Mouse (Mus musculus) forebrain, embryonic 11.5 days (tissue): ENCODE measurements at regions not wholly inside any gene's neighbourhood (a gene's known extent, or its start where the extent isn't known, plus 50 kb on each side); places are given as distances from the start of the nearest gene placed in this dataset.

Experiments used
- ATAC-seq: fragments of 200-750 bp; cut with Nextera tagmentation; replicated peaks from 2 replicates; pipeline ENCODE4 v1.8.0; 2017; ENCODE audit warnings: moderate TSS enrichment; ENCODE audit not compliant: low FRiP score
- DNase-seq: peaks from one replicate; pipeline ENCODE4 v3.0.0-alpha.2; 2017; ENCODE audit warnings: low spot score
- H3K27ac ChIP-seq: fragments of 300-500 bp; sonication (generic); 2 replicates; pipeline ENCODE4 v1.5.1; 2014; ENCODE audit warnings: low read depth, low read length
- H3K27me3 ChIP-seq: fragments of 300-500 bp; sonication (generic); 2 replicates; pipeline ENCODE4 v1.6.1; 2014; ENCODE audit warnings: mild to moderate bottlenecking, low read length, mixed read lengths; ENCODE audit not compliant: control insufficient read depth, insufficient read depth
- H3K36me3 ChIP-seq: fragments of 300-500 bp; sonication (generic); 2 replicates; pipeline ENCODE4 v1.6.1; 2014; ENCODE audit warnings: mild to moderate bottlenecking, low read length, moderate library complexity, mixed read lengths; ENCODE audit not compliant: control insufficient read depth, insufficient read depth
- H3K4me1 ChIP-seq: fragments of 300-500 bp; sonication (generic); replicated peaks from 2 replicates; pipeline ENCODE4 v1.6.1; 2014; ENCODE audit warnings: low read length, mixed read lengths; ENCODE audit not compliant: control insufficient read depth, insufficient read depth
- H3K4me2 ChIP-seq: fragments of 300-500 bp; sonication (generic); 2 replicates; pipeline ENCODE4 v1.6.1; 2014; ENCODE audit warnings: low read depth, mild to moderate bottlenecking, low read length, moderate library complexity, mixed read lengths; ENCODE audit not compliant: severe bottlenecking
- H3K4me3 ChIP-seq: fragments of 300-500 bp; sonication (generic); 2 replicates; pipeline ENCODE4 v1.5.1; 2014; ENCODE audit warnings: low read depth, low read length
- H3K9ac ChIP-seq: fragments of 300-500 bp; sonication (generic); 2 replicates; pipeline ENCODE4 v1.6.1; 2014; ENCODE audit warnings: low read length
- H3K9me3 ChIP-seq: fragments of 300-500 bp; sonication (generic); 2 replicates; pipeline ENCODE4 v1.6.1; 2016; ENCODE audit warnings: low read length, mixed read lengths; ENCODE audit not compliant: control insufficient read depth
- WGBS: fragments of 180-500 bp; shearing (Covaris S2); extraction: QIAGEN DNeasy Blood & Tissue Kit; methylation state at CpG from one replicate; pipeline ENCODE4 v1.1.7; 2014; 5-methylcytosine and 5-hydroxymethylcytosine counted together

DNA sequence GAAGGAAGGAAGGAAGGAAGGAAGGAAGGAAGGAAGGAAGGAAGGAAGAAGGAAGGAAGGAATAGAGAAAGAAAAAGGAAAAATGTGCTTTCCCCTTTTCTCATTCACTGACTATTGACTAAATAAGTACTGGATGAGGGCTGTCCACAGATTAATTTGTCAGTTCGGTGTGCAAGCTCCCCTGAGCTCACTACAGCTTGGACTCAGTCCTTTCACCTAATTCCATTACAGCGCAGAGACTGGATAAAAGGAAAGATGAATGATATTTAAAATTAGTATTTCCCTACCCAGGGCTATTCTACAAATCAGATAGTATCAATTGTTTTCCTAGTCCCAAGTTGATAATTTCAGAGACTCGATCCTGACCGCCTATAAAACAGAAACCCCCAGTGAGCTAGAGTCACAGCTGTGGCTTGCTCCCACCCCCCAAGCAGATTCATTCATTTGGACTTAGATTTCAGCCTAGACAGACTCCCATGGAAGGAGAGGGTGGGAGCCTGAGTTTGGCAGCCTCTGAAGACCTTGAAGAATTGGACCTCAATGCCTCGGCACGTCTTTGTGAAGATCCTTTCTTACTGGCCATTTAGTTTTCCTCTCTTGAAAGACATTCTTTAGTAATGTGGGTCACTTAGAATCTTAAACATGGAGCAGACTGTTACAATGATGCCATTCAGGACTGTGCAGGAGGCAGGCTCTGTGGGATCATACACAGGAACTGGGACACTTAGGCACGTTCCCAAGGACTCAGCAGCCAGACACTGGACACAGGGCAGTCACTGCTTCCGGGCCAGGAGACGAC lies 179.2 kb upstream of the Pabpc6 start:
- Histone ChIP-seq H3K9me3 (no peaks in the 10 kb centered on the region), H3K27ac (no peak overlapping the region)

GRCm38 (mm10) chr17:9845451-9846075 lies 176.0 kb upstream of the Pabpc6 start:
- no peak overlapping the region for H3K9ac ChIP-seq
- H3K9me3 ChIP-seq = no peaks in the 10 kb centered on the region
- H3K4me2 ChIP-seq = no peak overlapping the region
- ATAC-seq (no peak), DNase-seq (no peak)
- H3K4me3 ChIP-seq = no peak overlapping the region
- no peak overlapping the region for H3K27ac ChIP-seq
- 86% methylated on average over 4 of the region's 4 CpGs for WGBS
- H3K4me1 ChIP-seq = no peaks in the 10 kb centered on the region
- no peaks in the 10 kb centered on the region for H3K27me3 ChIP-seq
- no peaks in the 10 kb centered on the region for H3K36me3 ChIP-seq

More for the DNA sequence above, 179.2 kb upstream of the Pabpc6 start:
- DNase-seq (no peak), ATAC-seq (peak; percentile 78)
- Histone ChIP-seq H3K4me2 (no peak overlapping the region), H3K27me3 (no peaks in the 10 kb centered on the region), H3K36me3 (no peaks in the 10 kb centered on the region), H3K9ac (no peak overlapping the region), H3K4me3 (no peak overlapping the region), H3K4me1 (no peaks in the 10 kb centered on the region)
- 59% methylated on average over 9 of the region's 9 CpGs for WGBS

GRCm38 (mm10) chr17:9841103-9841502 lies 171.6 kb upstream of the Pabpc6 start:
- Histone ChIP-seq H3K4me1 (no peaks in the 10 kb centered on the region), H3K4me3 (no peak overlapping the region), H3K9me3 (no peaks in the 10 kb centered on the region), H3K4me2 (no peak overlapping the region), H3K36me3 (no peaks in the 10 kb centered on the region), H3K27me3 (no peaks in the 10 kb centered on the region), H3K9ac (no peak overlapping the region), H3K27ac (no peak overlapping the region)
- ATAC-seq (no peak), DNase-seq (no peak)
- WGBS = 92% methylated on average over 2 of the region's 2 CpGs

- Histone ChIP-seq H3K4me1 (no peaks in the 10 kb centered on the region), H3K4me3 (no peak overlapping the region), H3K36me3 (no peaks in the 10 kb centered on the region), H3K27me3 (no peaks in the 10 kb centered on the region), H3K9ac (no peak overlapping the region), H3K4me2 (no peak overlapping the region), H3K9me3 (no peaks in the 10 kb centered on the region), H3K27ac (no peak overlapping the region)
- WGBS = 82% methylated on average over 7 of the region's 7 CpGs
- ATAC-seq (no peak), DNase-seq (no peak)
Observed at GRCm38 (mm10) chr17:9839256-9839655, 169.7 kb upstream of the Pabpc6 start.

DNA sequence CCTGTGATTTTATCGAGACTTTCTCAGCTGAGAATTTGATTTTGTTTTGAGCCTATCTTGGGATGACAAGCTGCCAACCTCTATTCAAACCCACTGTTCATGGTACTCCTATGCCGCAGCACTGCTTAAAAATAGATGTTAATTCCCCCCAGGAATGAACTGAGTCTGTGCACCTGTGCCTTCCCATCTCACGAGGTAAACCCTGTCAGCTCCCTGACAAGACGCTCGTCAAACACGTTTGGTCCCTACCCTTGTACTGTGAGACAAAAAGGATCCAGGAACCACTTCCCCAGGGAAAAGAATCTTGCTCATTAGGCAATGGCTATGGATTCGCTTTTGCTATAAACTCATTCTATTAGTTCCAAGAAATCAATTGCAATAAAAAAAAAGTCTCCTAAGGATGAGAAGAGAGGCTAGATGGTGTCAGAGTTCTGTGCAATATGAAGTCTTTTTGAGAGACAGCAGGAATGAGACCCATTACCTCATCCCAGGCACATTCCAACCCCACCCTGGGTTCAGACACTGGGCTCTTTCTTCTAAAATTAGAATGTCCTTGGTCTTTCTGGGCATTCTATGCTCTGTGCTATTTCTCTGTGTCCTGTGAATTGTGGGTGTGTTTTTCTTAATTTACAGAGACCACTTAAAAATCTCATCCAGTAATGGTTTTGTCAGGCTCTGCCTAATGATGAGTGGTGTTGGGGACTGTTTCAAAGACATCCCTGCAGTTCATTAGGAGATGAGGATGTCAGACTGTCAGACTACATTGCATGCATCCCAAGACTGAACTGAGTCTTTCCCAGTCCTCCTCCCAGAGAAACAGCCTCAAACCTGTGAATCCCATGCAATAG lies 167.7 kb upstream of the Pabpc6 start:
- Histone ChIP-seq H3K27me3 (no peaks in the 10 kb centered on the region), H3K9ac (no peak overlapping the region), H3K4me2 (no peak overlapping the region), H3K4me1 (no peaks in the 10 kb centered on the region), H3K4me3 (no peak overlapping the region), H3K36me3 (no peaks in the 10 kb centered on the region), H3K27ac (no peak overlapping the region), H3K9me3 (no peaks in the 10 kb centered on the region)
- ATAC-seq (no peak), DNase-seq (no peak)
- 83% methylated on average over 7 of the region's 7 CpGs for WGBS

- 89% methylated on average over 5 of the region's 5 CpGs for WGBS
- Histone ChIP-seq H3K4me2 (no peak overlapping the region), H3K4me1 (no peaks in the 10 kb centered on the region), H3K9ac (no peak overlapping the region), H3K27ac (no peak overlapping the region), H3K4me3 (no peak overlapping the region), H3K36me3 (no peaks in the 10 kb centered on the region), H3K27me3 (no peaks in the 10 kb centered on the region), H3K9me3 (no peaks in the 10 kb centered on the region)
- DNase-seq (no peak), ATAC-seq (no peak)
Observed at GRCm38 (mm10) chr17:9829895-9830294, 160.4 kb upstream of the Pabpc6 start.

DNA sequence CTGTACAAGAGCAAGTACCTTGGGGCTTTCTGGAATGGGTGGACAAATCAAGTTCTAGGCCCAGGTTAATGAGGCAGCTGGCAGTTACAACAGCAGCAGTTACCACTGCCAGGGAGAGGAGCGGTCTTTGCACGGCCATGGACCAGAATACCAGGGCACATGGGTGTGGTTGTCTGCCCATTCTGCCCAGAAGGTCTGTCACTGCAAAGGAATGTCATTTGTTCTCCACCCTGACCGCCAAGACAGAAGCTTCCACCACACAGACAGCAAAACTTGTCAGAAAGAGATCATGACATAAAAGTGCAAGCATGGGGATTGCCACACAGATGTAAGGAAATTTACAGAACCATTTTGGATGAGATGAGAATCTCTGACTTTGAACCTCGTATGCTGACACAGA lies 151.8 kb upstream of the Pabpc6 start:
- no peak for ATAC-seq
- Histone ChIP-seq H3K9ac (no peak overlapping the region), H3K27ac (no peak overlapping the region), H3K4me3 (no peak overlapping the region), H3K4me1 (no peaks in the 10 kb centered on the region), H3K27me3 (no peaks in the 10 kb centered on the region), H3K36me3 (no peaks in the 10 kb centered on the region), H3K9me3 (no peaks in the 10 kb centered on the region), H3K4me2 (no peak overlapping the region)
- no peak for DNase-seq
- WGBS = 93% methylated on average over 4 of the region's 4 CpGs

GRCm38 (mm10) chr17:9817056-9817455 lies 147.5 kb upstream of the Pabpc6 start:
- no peak for DNase-seq

More at GRCm38 (mm10) chr17:9817056-9817455, 147.5 kb upstream of the Pabpc6 start:
- no peak overlapping the region for H3K27ac ChIP-seq
- no peaks in the 10 kb centered on the region for H3K4me1 ChIP-seq
- no peak overlapping the region for H3K4me3 ChIP-seq
- H3K36me3 ChIP-seq = no peaks in the 10 kb centered on the region
- H3K9ac ChIP-seq = no peak overlapping the region
- ATAC-seq = no peak
- no peaks in the 10 kb centered on the region for H3K27me3 ChIP-seq
- no peaks in the 10 kb centered on the region for H3K9me3 ChIP-seq
- no peak overlapping the region for H3K4me2 ChIP-seq
